Mouse (Mus musculus) spleen, adult 2 months (tissue): ENCODE measurements around the gene Hivep3. TPM values are rescaled to one million over a fixed set of nuclear protein-coding genes. Genes with fewer than 3 reads are reported as not detected.

ENCODE experiments used
- DNase-seq, 2 experiments: peaks; one replicate each; pipeline versions ENCODE4 v3.0.0 to v3.0.0-alpha.2; 2012 to 2021; ENCODE audit warnings: low spot score in 2 of 2, low read depth in 1 of 2
- H3K27ac ChIP-seq: fragments of 200-500 bp; 2 replicates; pipeline ENCODE4 v1.5.1; 2012; ENCODE audit warnings: low read length, inconsistent platforms; ENCODE audit not compliant: insufficient read depth
- H3K27me3 ChIP-seq: fragments of 200-500 bp; 2 replicates; pipeline ENCODE4 v1.6.1; 2012; ENCODE audit warnings: mild to moderate bottlenecking, moderate library complexity, low read length, inconsistent platforms; ENCODE audit not compliant: control insufficient read depth, insufficient read depth
- H3K36me3 ChIP-seq: fragments of 200-500 bp; 2 replicates; pipeline ENCODE4 v1.6.1; 2012; ENCODE audit warnings: mild to moderate bottlenecking, low read length, inconsistent platforms; ENCODE audit not compliant: control insufficient read depth, insufficient read depth
- H3K4me1 ChIP-seq: fragments of 200-500 bp; 2 replicates; pipeline ENCODE4 v1.6.1; 2011; ENCODE audit warnings: inconsistent platforms; ENCODE audit not compliant: control insufficient read depth, insufficient read depth, insufficient read length
- H3K4me3 ChIP-seq: fragments of 200-500 bp; 2 replicates; pipeline ENCODE4 v1.5.1; 2011; ENCODE audit warnings: mild to moderate bottlenecking, inconsistent platforms; ENCODE audit not compliant: insufficient read depth, insufficient read length; ENCODE audit errors: extremely low read depth
- CTCF ChIP-seq: fragments of 200-500 bp; IDR thresholded peaks from 2 replicates; pipeline ENCODE4 v1.5.1; 2011; ENCODE audit warnings: mild to moderate bottlenecking, inconsistent platforms; ENCODE audit not compliant: insufficient read depth, insufficient read length, insufficient replicate concordance; ENCODE audit errors: extremely low read depth
- POLR2A ChIP-seq: fragments of 200-500 bp; IDR thresholded peaks from 2 replicates; pipeline ENCODE4 v1.6.1; 2011; ENCODE audit warnings: low read depth, low read length, inconsistent platforms
- WGBS: fragments of 180-500 bp; shearing (Covaris S2); methylation state at CpG from one replicate; pipeline ENCODE4 v1.1.7; 2018; 5-methylcytosine and 5-hydroxymethylcytosine counted together
- polyA plus RNA-seq: library from polyadenylated mRNA; depleted of rRNA; stranded (reverse); fragments of >200 nt; gene quantifications from 2 replicates; pipeline ENCODE4 v1.2.3, GENCODE M21; 2012; rRNA removed

Hivep3 gene
- polyA plus RNA-seq, 1 experiment: 8.7 TPM

GRCm38 (mm10) chr4:120179123-120179522, 445.5 kb downstream of the Hivep3 start:
- H3K36me3 ChIP-seq: no peaks in the 10 kb centered on the region
- WGBS: 80% methylated on average over 4 of the region's 4 CpGs
- no peak overlapping the region for H3K27ac ChIP-seq
- no peak overlapping the region for H3K4me3 ChIP-seq
- no peak for DNase-seq
- TF ChIP-seq POLR2A (no peak), CTCF (no peak)
- no peaks in the 10 kb centered on the region for H3K27me3 ChIP-seq
- H3K4me1 ChIP-seq: no peaks in the 10 kb centered on the region

- Histone ChIP-seq H3K36me3 (no peaks in the 10 kb centered on the region), H3K27me3 (no peaks in the 10 kb centered on the region), H3K4me1 (no peaks in the 10 kb centered on the region), H3K27ac (no peak overlapping the region), H3K4me3 (no peak overlapping the region)
- DNase-seq: no peak
- no peak for TF ChIP-seq POLR2A
Measured at GRCm38 (mm10) chr4:120180535-120180934, 447.0 kb downstream of the Hivep3 start.

GRCm38 (mm10) chr4:120184374-120184991, 450.9 kb downstream of the Hivep3 start:
- no peak overlapping the region for H3K27ac ChIP-seq
- WGBS: 22% methylated on average over 5 of the region's 5 CpGs
- no peak for DNase-seq
- H3K36me3 ChIP-seq: no peaks in the 10 kb centered on the region
- H3K4me3 ChIP-seq: no peak overlapping the region
- no peaks in the 10 kb centered on the region for H3K27me3 ChIP-seq
- no peaks in the 10 kb centered on the region for H3K4me1 ChIP-seq
- no peak for TF ChIP-seq POLR2A
- TF ChIP-seq CTCF: no peak

GRCm38 (mm10) chr4:120186441-120186840, 452.9 kb downstream of the Hivep3 start:
- WGBS: 93% methylated on average over 1 of the region's 1 CpGs
- no peak for TF ChIP-seq POLR2A
- no peak for TF ChIP-seq CTCF
- Histone ChIP-seq H3K27me3 (no peaks in the 10 kb centered on the region), H3K4me1 (no peaks in the 10 kb centered on the region), H3K36me3 (no peaks in the 10 kb centered on the region), H3K27ac (no peak overlapping the region), H3K4me3 (no peak overlapping the region)
- no peak for DNase-seq

GRCm38 (mm10) chr4:120186934-120187333, 453.4 kb downstream of the Hivep3 start:
- H3K27me3 ChIP-seq: no peaks in the 10 kb centered on the region
- no peak overlapping the region for H3K27ac ChIP-seq
- DNase-seq: no peak
- no peak overlapping the region for H3K4me3 ChIP-seq
- WGBS: 38% methylated on average over 4 of the region's 4 CpGs
- no peaks in the 10 kb centered on the region for H3K4me1 ChIP-seq
- no peak for TF ChIP-seq POLR2A
- TF ChIP-seq CTCF: peak; percentile 10; the same call in 1 of the 2 replicates
- no peaks in the 10 kb centered on the region for H3K36me3 ChIP-seq

Other genes with a start within 250 kb of the Hivep3 start
- gene Rimkla, start 241.2 kb upstream of the Hivep3 start, polyA plus RNA-seq: 0.11 and 0.40 TPM in 2 replicates
- gene Foxj3, start 196.8 kb upstream of the Hivep3 start, polyA plus RNA-seq: 9.5 and 10.5 TPM in 2 replicates
- gene Frg2f1, start 194.3 kb upstream of the Hivep3 start, polyA plus RNA-seq: 5.5 and 6.8 TPM in 2 replicates
- 0.21 and 0.25 TPM in 2 replicates for gene Guca2a, start 96.1 kb upstream of the Hivep3 start, polyA plus RNA-seq
- 0.41 and 1.2 TPM in 2 replicates for gene Guca2b, start 74.8 kb upstream of the Hivep3 start, polyA plus RNA-seq